Mouse (Mus musculus): Measurements from ENCODE around the gene Lrrc36. TPM values are rescaled to one million over a fixed set of nuclear protein-coding genes. Genes with fewer than 3 reads are reported as not detected.

The Lrrc36 gene
- total and polyA plus RNA-seq, 2 experiments from 2014 or later: 0.23 to 0.56 TPM

GRCm38 (mm10) chr8:105504617-105505016 is 91.2 kb downstream of the Lrrc36 start:
- no peaks in the 10 kb centered on the region for H3K27me3 ChIP-seq (ENCODE audit: control insufficient read depth, insufficient read depth, low read length)
- ATAC-seq (ENCODE audit: insufficient read depth, low read depth): peak; percentile 55; the same call in 1 of the 2 replicates
- peak overlapping the region; percentile 66 for H3K27ac ChIP-seq (ENCODE audit: low read depth)
- TF ChIP-seq EP300 (IDR thresholded peaks at IDR 0.05; ENCODE audit: low read depth) (peak; percentile 52; the same call in 1 of the 2 replicates), CTCF (IDR thresholded peaks at IDR 0.05; ENCODE audit: low read depth) (no peak)
- no peaks in the 10 kb centered on the region for H3K9me3 ChIP-seq (replicated peaks; ENCODE audit: control insufficient read depth, low read length)
- H3K4me2 ChIP-seq (ENCODE audit: low read depth, low read length): no peak overlapping the region
- WGBS: 70% methylated on average over 3 of the region's 3 CpGs
- no peak for DNase-seq (ENCODE audit: low spot score)
- H3K9ac ChIP-seq (replicated peaks; ENCODE audit: low read depth, low read length): no peak overlapping the region
- H3K4me1 ChIP-seq (ENCODE audit: control insufficient read depth, insufficient read depth): no peaks in the 10 kb centered on the region
- H3K36me3 ChIP-seq (replicated peaks; ENCODE audit: control insufficient read depth, insufficient read depth, low read length): no peaks in the 10 kb centered on the region
- no peak overlapping the region for H3K4me3 ChIP-seq (ENCODE audit: low read depth, low read length)

- Histone ChIP-seq H3K9ac (replicated peaks; ENCODE audit: low read depth, low read length) (no peak overlapping the region), H3K27ac (ENCODE audit: low read depth) (no peak overlapping the region), H3K27me3 (ENCODE audit: control insufficient read depth, insufficient read depth, low read length) (no peaks in the 10 kb centered on the region), H3K36me3 (replicated peaks; ENCODE audit: control insufficient read depth, insufficient read depth, low read length) (no peaks in the 10 kb centered on the region), H3K4me3 (ENCODE audit: low read depth, low read length) (no peak overlapping the region), H3K9me3 (replicated peaks; ENCODE audit: control insufficient read depth, low read length) (no peaks in the 10 kb centered on the region), H3K4me1 (ENCODE audit: control insufficient read depth, insufficient read depth) (no peaks in the 10 kb centered on the region), H3K4me2 (ENCODE audit: low read depth, low read length) (no peak overlapping the region)
- no peak for TF ChIP-seq EP300 (IDR thresholded peaks at IDR 0.05; ENCODE audit: low read depth)
- no peak for TF ChIP-seq CTCF (IDR thresholded peaks at IDR 0.05; ENCODE audit: low read depth)
- DNase-seq (ENCODE audit: low spot score): no peak
- WGBS: 63% methylated on average over 6 of the region's 6 CpGs
- no peak for ATAC-seq (ENCODE audit: insufficient read depth, low read depth)
Observed at GRCm38 (mm10) chr8:105506977-105507376, 93.6 kb downstream of the Lrrc36 start.

- Histone ChIP-seq H3K9me3 (replicated peaks; ENCODE audit: control insufficient read depth, low read length) (no peaks in the 10 kb centered on the region), H3K4me3 (ENCODE audit: low read depth, low read length) (no peak overlapping the region), H3K4me2 (ENCODE audit: low read depth, low read length) (no peak overlapping the region), H3K4me1 (ENCODE audit: control insufficient read depth, insufficient read depth) (no peaks in the 10 kb centered on the region), H3K36me3 (replicated peaks; ENCODE audit: control insufficient read depth, insufficient read depth, low read length) (no peaks in the 10 kb centered on the region), H3K27ac (ENCODE audit: low read depth) (no peak overlapping the region), H3K9ac (replicated peaks; ENCODE audit: low read depth, low read length) (no peak overlapping the region), H3K27me3 (ENCODE audit: control insufficient read depth, insufficient read depth, low read length) (no peaks in the 10 kb centered on the region)
- 81% methylated on average over 1 of the region's 2 CpGs for WGBS
- ATAC-seq (ENCODE audit: insufficient read depth, low read depth) (no peak), DNase-seq (ENCODE audit: low spot score) (no peak)
- TF ChIP-seq EP300 (IDR thresholded peaks at IDR 0.05; ENCODE audit: low read depth) (no peak), CTCF (IDR thresholded peaks at IDR 0.05; ENCODE audit: low read depth) (no peak)
Observed at GRCm38 (mm10) chr8:105508758-105509157, 95.4 kb downstream of the Lrrc36 start.

- Histone ChIP-seq H3K4me2 (ENCODE audit: low read depth, low read length) (no peak overlapping the region), H3K9ac (replicated peaks; ENCODE audit: low read depth, low read length) (no peak overlapping the region), H3K27me3 (ENCODE audit: control insufficient read depth, insufficient read depth, low read length) (peaks cover 5% of the 10 kb centered on the region), H3K36me3 (replicated peaks; ENCODE audit: control insufficient read depth, insufficient read depth, low read length) (no peaks in the 10 kb centered on the region), H3K4me3 (ENCODE audit: low read depth, low read length) (no peak overlapping the region), H3K27ac (ENCODE audit: low read depth) (no peak overlapping the region), H3K4me1 (ENCODE audit: control insufficient read depth, insufficient read depth) (no peaks in the 10 kb centered on the region), H3K9me3 (replicated peaks; ENCODE audit: control insufficient read depth, low read length) (no peaks in the 10 kb centered on the region)
- DNase-seq (ENCODE audit: low spot score): no peak
- TF ChIP-seq EP300 (IDR thresholded peaks at IDR 0.05; ENCODE audit: low read depth) (no peak), CTCF (IDR thresholded peaks at IDR 0.05; ENCODE audit: low read depth) (no peak)
- no peak for ATAC-seq (ENCODE audit: insufficient read depth, low read depth)
- WGBS: 53% methylated on average over 12 of the region's 12 CpGs
Observed at GRCm38 (mm10) chr8:105509997-105510735, 96.8 kb downstream of the Lrrc36 start.

Other genes with a start within 250 kb of the Lrrc36 start
- gene Cbfb, start 242.9 kb upstream of the Lrrc36 start, total RNA-seq (2014; rRNA removed; ENCODE audit: low replicate concordance): 50.0 and 70.0 TPM in 2 replicates
- gene Cbfb, start 242.9 kb upstream of the Lrrc36 start, polyA plus RNA-seq (2015; fragmentation: Nextera tagmentation; extraction: Ambion mirVana): 26.8 and 27.0 TPM in 2 replicates
- gene D230025D16Rik, start 188.4 kb upstream of the Lrrc36 start, total RNA-seq (2014; rRNA removed; ENCODE audit: low replicate concordance): 27.1 and 30.4 TPM in 2 replicates
- 14.3 and 15.2 TPM in 2 replicates for gene D230025D16Rik, start 188.4 kb upstream of the Lrrc36 start, polyA plus RNA-seq (2015; fragmentation: Nextera tagmentation; extraction: Ambion mirVana)
- gene B3gnt9, start 158.4 kb upstream of the Lrrc36 start, total RNA-seq (2014; rRNA removed; ENCODE audit: low replicate concordance): 6.0 and 9.7 TPM in 2 replicates
- gene B3gnt9, start 158.4 kb upstream of the Lrrc36 start, polyA plus RNA-seq (2015; fragmentation: Nextera tagmentation; extraction: Ambion mirVana): 7.3 and 7.7 TPM in 2 replicates
- gene Tradd, start 149.0 kb upstream of the Lrrc36 start, total RNA-seq (2014; rRNA removed; ENCODE audit: low replicate concordance): 9.0 and 10.4 TPM in 2 replicates
- gene Tradd, start 149.0 kb upstream of the Lrrc36 start, polyA plus RNA-seq (2015; fragmentation: Nextera tagmentation; extraction: Ambion mirVana): 16.7 and 17.6 TPM in 2 replicates
- 1.5 and 6.4 TPM in 2 replicates for gene Fbxl8, start 148.9 kb upstream of the Lrrc36 start, total RNA-seq (2014; rRNA removed; ENCODE audit: low replicate concordance)
- 3.6 and 4.3 TPM in 2 replicates for gene Fbxl8, start 148.9 kb upstream of the Lrrc36 start, polyA plus RNA-seq (2015; fragmentation: Nextera tagmentation; extraction: Ambion mirVana)
- gene Hsf4, start 143.8 kb upstream of the Lrrc36 start, total RNA-seq (2014; rRNA removed; ENCODE audit: low replicate concordance): 2.1 TPM in 1 of 2 replicates, not detected in the other
- gene Hsf4, start 143.8 kb upstream of the Lrrc36 start, polyA plus RNA-seq (2015; fragmentation: Nextera tagmentation; extraction: Ambion mirVana): 0.34 and 0.43 TPM in 2 replicates
- gene Nol3, start 137.4 kb upstream of the Lrrc36 start, total RNA-seq (2014; rRNA removed; ENCODE audit: low replicate concordance): 6.8 and 13.2 TPM in 2 replicates
- gene Nol3, start 137.4 kb upstream of the Lrrc36 start, polyA plus RNA-seq (2015; fragmentation: Nextera tagmentation; extraction: Ambion mirVana): 9.8 and 10.0 TPM in 2 replicates
- gene 4931428F04Rik, start 123.7 kb upstream of the Lrrc36 start, total RNA-seq (2014; rRNA removed; ENCODE audit: low replicate concordance): 0.43 and 3.5 TPM in 2 replicates
- gene 4931428F04Rik, start 123.7 kb upstream of the Lrrc36 start, polyA plus RNA-seq (2015; fragmentation: Nextera tagmentation; extraction: Ambion mirVana): 3.3 and 3.5 TPM in 2 replicates
- gene Exoc3l, start 117.5 kb upstream of the Lrrc36 start, total RNA-seq (2014; rRNA removed; ENCODE audit: low replicate concordance): 6.1 and 10.6 TPM in 2 replicates
- 9.5 and 9.9 TPM in 2 replicates for gene Exoc3l, start 117.5 kb upstream of the Lrrc36 start, polyA plus RNA-seq (2015; fragmentation: Nextera tagmentation; extraction: Ambion mirVana)
- gene E2f4, start 115.9 kb upstream of the Lrrc36 start, total RNA-seq (2014; rRNA removed; ENCODE audit: low replicate concordance): 19.2 and 27.9 TPM in 2 replicates
- gene E2f4, start 115.9 kb upstream of the Lrrc36 start, polyA plus RNA-seq (2015; fragmentation: Nextera tagmentation; extraction: Ambion mirVana): 21.8 and 22.6 TPM in 2 replicates
- gene Elmo3, start 108.0 kb upstream of the Lrrc36 start, total RNA-seq (2014; rRNA removed; ENCODE audit: low replicate concordance): 1.4 and 2.2 TPM in 2 replicates
- gene Elmo3, start 108.0 kb upstream of the Lrrc36 start, polyA plus RNA-seq (2015; fragmentation: Nextera tagmentation; extraction: Ambion mirVana): 1.6 and 1.9 TPM in 2 replicates
- 4.0 and 5.8 TPM in 2 replicates for gene Lrrc29, start 87.3 kb upstream of the Lrrc36 start, total RNA-seq (2014; rRNA removed; ENCODE audit: low replicate concordance)
- gene Lrrc29, start 87.3 kb upstream of the Lrrc36 start, polyA plus RNA-seq (2015; fragmentation: Nextera tagmentation; extraction: Ambion mirVana): 1.1 and 1.5 TPM in 2 replicates
- gene Tmem208, start 87.2 kb upstream of the Lrrc36 start, total RNA-seq (2014; rRNA removed; ENCODE audit: low replicate concordance): 69.3 and 81.0 TPM in 2 replicates
- 66.2 and 68.9 TPM in 2 replicates for gene Tmem208, start 87.2 kb upstream of the Lrrc36 start, polyA plus RNA-seq (2015; fragmentation: Nextera tagmentation; extraction: Ambion mirVana)
- gene Fhod1, start 65.6 kb upstream of the Lrrc36 start, total RNA-seq (2014; rRNA removed; ENCODE audit: low replicate concordance): 6.4 and 6.9 TPM in 2 replicates
- 0.70 and 0.72 TPM in 2 replicates for gene Fhod1, start 65.6 kb upstream of the Lrrc36 start, polyA plus RNA-seq (2015; fragmentation: Nextera tagmentation; extraction: Ambion mirVana)
- 1.2 and 3.9 TPM in 2 replicates for gene Slc9a5, start 64.7 kb upstream of the Lrrc36 start, total RNA-seq (2014; rRNA removed; ENCODE audit: low replicate concordance)
- gene Slc9a5, start 64.7 kb upstream of the Lrrc36 start, polyA plus RNA-seq (2015; fragmentation: Nextera tagmentation; extraction: Ambion mirVana): 0.27 and 0.41 TPM in 2 replicates
- not detected in 2 replicates for gene Plekhg4, start 40.3 kb upstream of the Lrrc36 start, total RNA-seq (2014; rRNA removed; ENCODE audit: low replicate concordance)
- gene Plekhg4, start 40.3 kb upstream of the Lrrc36 start, polyA plus RNA-seq (2015; fragmentation: Nextera tagmentation; extraction: Ambion mirVana): 0.03 and 0.08 TPM in 2 replicates
- not detected in 2 replicates for gene Kctd19, start 69 bp upstream of the Lrrc36 start, total RNA-seq (2014; rRNA removed; ENCODE audit: low replicate concordance)
- not detected in 2 replicates for gene Kctd19, start 69 bp upstream of the Lrrc36 start, polyA plus RNA-seq (2015; fragmentation: Nextera tagmentation; extraction: Ambion mirVana)
- gene Tppp3, start 58.0 kb downstream of the Lrrc36 start, total RNA-seq (2014; rRNA removed; ENCODE audit: low replicate concordance): 12.9 and 19.8 TPM in 2 replicates
- gene Tppp3, start 58.0 kb downstream of the Lrrc36 start, polyA plus RNA-seq (2015; fragmentation: Nextera tagmentation; extraction: Ambion mirVana): 37.8 and 42.3 TPM in 2 replicates
- gene Zdhhc1, start 83.3 kb downstream of the Lrrc36 start, total RNA-seq (2014; rRNA removed; ENCODE audit: low replicate concordance): 37.8 and 56.2 TPM in 2 replicates
- 19.1 TPM in 2 replicates for gene Zdhhc1, start 83.3 kb downstream of the Lrrc36 start, polyA plus RNA-seq (2015; fragmentation: Nextera tagmentation; extraction: Ambion mirVana)
- gene Hsd11b2, start 105.2 kb downstream of the Lrrc36 start, total RNA-seq (2014; rRNA removed; ENCODE audit: low replicate concordance): not detected in 2 replicates
- gene Hsd11b2, start 105.2 kb downstream of the Lrrc36 start, polyA plus RNA-seq (2015; fragmentation: Nextera tagmentation; extraction: Ambion mirVana): 0.18 and 0.25 TPM in 2 replicates
- gene Atp6v0d1, start 152.5 kb downstream of the Lrrc36 start, total RNA-seq (2014; rRNA removed; ENCODE audit: low replicate concordance): 52.1 and 60.8 TPM in 2 replicates
- 57.5 and 58.9 TPM in 2 replicates for gene Atp6v0d1, start 152.5 kb downstream of the Lrrc36 start, polyA plus RNA-seq (2015; fragmentation: Nextera tagmentation; extraction: Ambion mirVana)
- gene Ripor1, start 191.7 kb downstream of the Lrrc36 start, total RNA-seq (2014; rRNA removed; ENCODE audit: low replicate concordance): 10.6 and 15.9 TPM in 2 replicates
- gene Ripor1, start 191.7 kb downstream of the Lrrc36 start, polyA plus RNA-seq (2015; fragmentation: Nextera tagmentation; extraction: Ambion mirVana): 21.2 and 22.2 TPM in 2 replicates
- 13.7 and 21.3 TPM in 2 replicates for gene Ctcf, start 223.0 kb downstream of the Lrrc36 start, total RNA-seq (2014; rRNA removed; ENCODE audit: low replicate concordance)
- gene Ctcf, start 223.0 kb downstream of the Lrrc36 start, polyA plus RNA-seq (2015; fragmentation: Nextera tagmentation; extraction: Ambion mirVana): 42.0 and 42.3 TPM in 2 replicates
- not detected in 2 replicates for gene Agrp, start 223.8 kb downstream of the Lrrc36 start, total RNA-seq (2014; rRNA removed; ENCODE audit: low replicate concordance)
- gene Agrp, start 223.8 kb downstream of the Lrrc36 start, polyA plus RNA-seq (2015; fragmentation: Nextera tagmentation; extraction: Ambion mirVana): 0.25 and 0.53 TPM in 2 replicates

Measured in heart, postnatal 0 days (tissue).